Comparison of ENCODE assay signal across 14 mouse cellular contexts in genomic region chr7:68696908-68697307, GRCm38 (mm10). TPM values are rescaled to one million over a fixed set of nuclear protein-coding genes. Genes with fewer than 3 reads are reported as not detected.
DNase-seq lines count a peak whose midpoint lies in the region; ATAC-seq lines count a peak whose summit lies in the region.
"Had no signal": no experiment of that assay in that cellular context is flagged by ENCODE, and none has a peak within 500 bp of the region (broad histone marks: within the 10 kb centered on the region; RNA-seq: fewer than 3 reads in every experiment).

No protein-coding gene starts in this region.

- no peak overlapping the region for H3K4me2 ChIP-seq in intestine, embryonic 16.5 days (ENCODE audit: low read depth, low read length)
- no peak overlapping the region for H3K4me2 ChIP-seq in neural tube, embryonic 15.5 days
- H3K4me2 ChIP-seq: hindbrain, embryonic 13.5 days; midbrain, embryonic 11.5 days had no signal

- H3K4me3 ChIP-seq in intestine, embryonic 16.5 days (ENCODE audit: low read length): no peak overlapping the region
- H3K4me3 ChIP-seq in neural tube, embryonic 15.5 days (replicated peaks): no peak overlapping the region
- H3K4me3 ChIP-seq: heart, embryonic 10.5 days; hindbrain, embryonic 13.5 days had no signal

- 21% methylated on average over 6 of the region's 6 CpGs for WGBS in intestine, embryonic 16.5 days
- WGBS in neural tube, embryonic 15.5 days: 67% methylated on average over 6 of the region's 6 CpGs

- ATAC-seq in intestine, embryonic 16.5 days: peak; percentile 90
- no peak for ATAC-seq in neural tube, embryonic 15.5 days (ENCODE audit: low FRiP score)

- peak overlapping the region; percentile 6; the same call in 1 of the 2 replicates for H3K27ac ChIP-seq in intestine, embryonic 16.5 days (ENCODE audit: low read length)
- H3K27ac ChIP-seq in neural tube, embryonic 15.5 days (replicated peaks): no peak overlapping the region
- H3K27ac ChIP-seq: heart, embryonic 10.5 days; hindbrain, embryonic 13.5 days had no signal

- no peaks in the 10 kb centered on the region for H3K4me1 ChIP-seq in intestine, embryonic 16.5 days (ENCODE audit: control insufficient read depth, insufficient read depth, low read length)
- H3K4me1 ChIP-seq in neural tube, embryonic 15.5 days: 0 out of 2 replicates have a peak, but pooled peaks cover 3% of the 10 kb centered on the region
- H3K4me1 ChIP-seq: hindbrain, embryonic 13.5 days had no signal

- DNase-seq in cerebellum, postnatal 36 days: peak; percentile 18 to 24
- DNase-seq in cerebellum, adult 8-10 months: no peak
- peak; percentile 18 to 35 for DNase-seq in kidney, postnatal 4 days
- DNase-seq in lung, postnatal 25 days (ENCODE audit: low spot score): peak; percentile 73
- no peak for DNase-seq in right cerebral cortex, postnatal 10 days (ENCODE audit: low spot score in 2 of 2)
- no peak for DNase-seq in spleen, adult 18-20 months
- DNase-seq: adrenal gland, postnatal 25 days; B cell, adult 2 months; thymus, adult 2 months had no signal

- H3K27me3 ChIP-seq in intestine, embryonic 16.5 days (replicated peaks; ENCODE audit: control insufficient read depth, insufficient read depth, low read length): no peaks in the 10 kb centered on the region
- no peaks in the 10 kb centered on the region for H3K27me3 ChIP-seq in neural tube, embryonic 15.5 days (replicated peaks)
- H3K27me3 ChIP-seq: hindbrain, embryonic 13.5 days had no signal

- H3K9me3 ChIP-seq in intestine, embryonic 16.5 days (ENCODE audit: control insufficient read depth, low read length): no peaks in the 10 kb centered on the region
- no peaks in the 10 kb centered on the region for H3K9me3 ChIP-seq in neural tube, embryonic 15.5 days (replicated peaks)
- H3K9me3 ChIP-seq: heart, embryonic 10.5 days; hindbrain, embryonic 13.5 days had no signal

- H3K9ac ChIP-seq in intestine, embryonic 16.5 days (ENCODE audit: low read depth, low read length): no peak overlapping the region
- H3K9ac ChIP-seq in neural tube, embryonic 15.5 days (replicated peaks): no peak overlapping the region
- H3K9ac ChIP-seq: hindbrain, embryonic 13.5 days had no signal

- no peaks in the 10 kb centered on the region for H3K36me3 ChIP-seq in intestine, embryonic 16.5 days (ENCODE audit: control insufficient read depth, insufficient read depth, low read length)
- no peaks in the 10 kb centered on the region for H3K36me3 ChIP-seq in neural tube, embryonic 15.5 days
- H3K36me3 ChIP-seq: heart, embryonic 10.5 days; hindbrain, embryonic 13.5 days had no signal

RNA-seq across cellular contexts. Expression of gene Arrdc4, which starts 52.1 kb away (rescaled TPM):
- 30.8 and 35.7 TPM in 2 replicates for polyA plus RNA-seq in intestine, embryonic 16.5 days (2015; fragmentation: Nextera tagmentation; extraction: Ambion mirVana)
- 25.0 and 28.1 TPM in 2 replicates for polyA plus RNA-seq in neural tube, embryonic 15.5 days (2015; fragmentation: Nextera tagmentation; extraction: Ambion mirVana)

Comparison
In these comparisons a context has a peak if more than half of its experiments do, and no peak if none do; other contexts are left out.
1. DNase-seq: peak in cerebellum, postnatal 36 days (2 of 2), kidney, postnatal 4 days (2 of 2) and lung, postnatal 25 days (single experiment); none in cerebellum, adult 8-10 months (single experiment), right cerebral cortex, postnatal 10 days (0 of 2) and spleen, adult 18-20 months (0 of 2).